23 mouse cellular contexts compared by ENCODE assay signal in genomic region chr5:148304112-148304511, GRCm38 (mm10).
DNase-seq lines count a peak whose midpoint lies in the region; ATAC-seq and TF ChIP-seq lines count a peak whose summit lies in the region.
"Had no signal": no experiment of that assay in that cellular context is flagged by ENCODE, and none has a peak within 500 bp of the region (broad histone marks: within the 10 kb centered on the region; RNA-seq: fewer than 3 reads in every experiment).

No protein-coding gene starts in this region.

- DNase-seq in layer of hippocampus, adult 2 months (ENCODE audit: low spot score in 2 of 2): no peak
- DNase-seq in layer of hippocampus, postnatal 10 days (ENCODE audit: low spot score in 2 of 2): no peak
- DNase-seq in MN1 (ENCODE audit: low spot score): peak; percentile 24
- DNase-seq in layer of hippocampus, adult 9-10 months (ENCODE audit: low spot score): no peak
- DNase-seq in cerebellum, postnatal 10 days: no peak
- DNase-seq in kidney, postnatal 4 days: no peak
- DNase-seq: adrenal gland, postnatal 10 days; cerebellum, adult 11 months; cerebellum, adult 2 months; cerebellum, postnatal 14 days; gastrocnemius, adult 2 months; gastrocnemius, postnatal 14 days; heart, adult 11 months; heart, postnatal 10 days; heart, postnatal 36 days had no signal

- H3K27ac ChIP-seq in layer of hippocampus, adult 2 months: no peak overlapping the region
- H3K27ac ChIP-seq: forebrain, embryonic 13.5 days; gastrocnemius, adult 2 months; heart, embryonic 15.5 days; hindbrain, embryonic 10.5 days; hindbrain, embryonic 13.5 days; intestine, embryonic 15.5 days had no signal

- peak; percentile 19; the same call in 1 of the 2 replicates for TF ChIP-seq CTCF in layer of hippocampus, adult 2 months (conservative IDR thresholded peaks at IDR 0.05)

- no peak overlapping the region for H3K4me3 ChIP-seq in layer of hippocampus, adult 2 months
- H3K4me3 ChIP-seq: forebrain, embryonic 13.5 days; gastrocnemius, adult 2 months; heart, embryonic 15.5 days; hindbrain, embryonic 13.5 days had no signal

- ATAC-seq in megakaryocyte-erythroid progenitor cell, adult 5-6 weeks (replicated peaks; ENCODE audit: low FRiP score, low TSS enrichment, poor library complexity, severe bottlenecking): 0 out of 2 replicates have a peak, but pooled peaks have one; percentile 57
- ATAC-seq: forebrain, embryonic 13.5 days; forebrain, embryonic 16.5 days; hindbrain, embryonic 16.5 days; intestine, embryonic 15.5 days had no signal
